Mouse (Mus musculus) embryonic facial prominence, embryonic 11.5 days (tissue): ENCODE data around the gene Ang4. TPM values are rescaled to one million over a fixed set of nuclear protein-coding genes. Genes with fewer than 3 reads are reported as not detected.

Experiments
- polyA plus RNA-seq: library from polyadenylated mRNA; unstranded; fragments of >200 nt; fragmentation: Nextera tagmentation; extraction: Ambion mirVana; gene quantifications from 2 replicates; pipeline ENCODE4 v1.2.1, GENCODE M21; 2014

Gene Ang4
- polyA plus RNA-seq, 1 experiment from 2014 or later = not detected

Other genes starting within 250 kb of the Ang4 start
- gene Gm5622, start 220.8 kb downstream of the Ang4 start, polyA plus RNA-seq = not detected in 2 replicates
- gene Gm17175, start 199.5 kb downstream of the Ang4 start, polyA plus RNA-seq = not detected in 2 replicates
- gene Gm17174, start 181.5 kb downstream of the Ang4 start, polyA plus RNA-seq = not detected in 2 replicates
- gene Gm17078, start 162.3 kb downstream of the Ang4 start, polyA plus RNA-seq = not detected in 2 replicates
- gene Gm4181, start 137.9 kb downstream of the Ang4 start, polyA plus RNA-seq = not detected in 2 replicates
- gene Gm17079, start 78.1 kb downstream of the Ang4 start, polyA plus RNA-seq = not detected in 2 replicates
- gene Gm5800, start 56.4 kb downstream of the Ang4 start, polyA plus RNA-seq = not detected in 2 replicates
- gene AY358078, start 26.5 kb upstream of the Ang4 start, polyA plus RNA-seq = not detected in 2 replicates
- not detected in 2 replicates for gene Ear6, start 80.1 kb upstream of the Ang4 start, polyA plus RNA-seq
- 37.9 and 41.5 TPM in 2 replicates for gene Mettl17, start 111.3 kb upstream of the Ang4 start, polyA plus RNA-seq
- gene Slc39a2, start 119.3 kb upstream of the Ang4 start, polyA plus RNA-seq = 0.36 and 0.50 TPM in 2 replicates
- gene Ndrg2, start 140.6 kb upstream of the Ang4 start, polyA plus RNA-seq = 11.0 and 12.8 TPM in 2 replicates
- gene Tppp2, start 144.8 kb upstream of the Ang4 start, polyA plus RNA-seq = not detected in 2 replicates
- gene Rnase13, start 149.2 kb upstream of the Ang4 start, polyA plus RNA-seq = not detected in 2 replicates
- 82.6 and 91.9 TPM in 2 replicates for gene Arhgef40, start 211.1 kb upstream of the Ang4 start, polyA plus RNA-seq
- gene Tmem253, start 242.1 kb upstream of the Ang4 start, polyA plus RNA-seq = 0.35 and 1.5 TPM in 2 replicates
- gene Zfp219, start 247.1 kb upstream of the Ang4 start, polyA plus RNA-seq = 54.7 and 63.2 TPM in 2 replicates